Mouse (Mus musculus): Measurements from ENCODE around the gene Zfp62. TPM values are rescaled to one million over a fixed set of nuclear protein-coding genes. Genes with fewer than 3 reads are reported as not detected.

The Zfp62 gene
- total RNA-seq, 2 experiments from 2014 or later: 51.8 to 58.5 TPM

DNA sequence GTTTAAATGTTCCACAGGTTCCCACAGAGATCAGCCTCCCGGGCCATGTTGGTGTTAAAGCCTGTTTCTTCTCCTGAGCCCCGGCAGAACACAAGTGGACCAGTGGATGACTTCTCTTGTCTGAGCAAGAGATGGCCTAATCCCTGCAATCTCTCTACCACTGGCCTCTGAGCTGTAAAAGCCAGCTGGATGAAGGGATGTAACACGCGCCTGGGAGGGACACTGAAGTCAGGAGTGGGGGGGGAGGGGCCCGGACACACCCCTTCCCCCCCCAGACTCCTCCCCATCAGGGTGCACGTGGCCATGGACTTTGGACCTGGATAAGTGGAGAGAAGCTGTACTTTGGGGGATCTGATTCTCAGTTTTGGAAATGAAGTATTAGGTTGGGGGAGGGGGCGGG lies 42.1 kb downstream of the Zfp62 start:
- no peak for DNase-seq (ENCODE audit: low spot score in 2 of 2)
- intact Hi-C loops (cut with DNase I): no loop called here

DNA sequence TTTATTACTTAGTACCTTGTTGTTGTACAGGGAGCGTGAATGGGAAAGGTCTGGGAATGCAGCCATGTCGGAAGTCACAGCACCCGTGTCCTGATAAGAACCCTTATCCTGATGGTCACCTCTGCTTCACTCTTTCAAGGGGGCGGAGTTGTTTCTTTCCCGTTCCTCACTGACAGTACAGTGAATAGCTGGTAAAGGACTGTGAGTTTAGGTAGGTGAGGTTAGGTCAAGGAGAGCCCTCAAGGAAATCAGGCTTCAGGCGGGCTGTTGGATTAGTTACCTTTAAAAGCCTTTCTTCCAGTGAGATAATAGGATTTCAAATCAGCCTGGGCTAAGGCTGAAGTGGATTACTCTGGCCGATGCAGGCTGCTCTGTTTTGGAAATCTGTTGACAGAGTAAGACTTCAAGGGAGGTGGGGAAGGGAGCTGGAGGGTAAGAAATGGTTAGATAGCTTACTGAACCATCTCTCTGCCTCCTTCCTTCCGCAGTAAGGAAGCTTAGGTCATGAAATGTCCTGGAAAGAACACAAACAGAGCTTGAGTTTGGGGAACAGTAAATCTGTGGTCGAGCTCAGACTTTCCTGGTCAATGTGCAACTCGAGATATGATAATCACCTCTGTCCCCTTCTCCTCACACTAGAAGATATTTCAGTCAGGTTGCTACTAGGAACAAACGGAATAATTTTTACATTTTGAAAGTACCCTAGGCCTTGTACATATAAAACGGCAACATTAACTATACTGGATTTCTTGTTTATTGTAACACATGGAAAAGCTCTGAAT lies 42.7 kb downstream of the Zfp62 start:
- intact Hi-C loops (cut with DNase I): no loop called here
- no peak for DNase-seq (ENCODE audit: low spot score in 2 of 2)

DNA sequence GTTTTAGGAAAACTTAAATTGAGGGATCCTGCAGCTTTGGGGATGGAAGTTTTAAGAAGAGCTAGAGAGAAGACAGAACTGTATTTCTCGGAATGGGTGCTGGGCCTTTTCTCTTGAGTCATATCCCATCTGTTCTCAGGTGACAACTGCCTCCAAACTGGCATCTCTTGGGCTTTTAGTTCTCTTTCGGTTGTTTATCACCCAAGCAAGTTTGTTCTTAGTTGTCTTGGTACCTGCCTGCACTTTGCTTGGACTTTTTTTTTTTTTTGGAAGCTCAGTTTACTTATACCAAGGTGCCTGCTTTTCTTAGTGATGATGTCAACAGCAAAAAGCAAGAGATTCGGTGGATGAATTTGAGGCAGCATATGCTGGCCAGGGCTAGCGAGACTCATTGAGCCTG lies 43.4 kb downstream of the Zfp62 start:
- intact Hi-C loops (cut with DNase I): no loop called here
- DNase-seq (ENCODE audit: low spot score in 2 of 2): no peak

- intact Hi-C loops (cut with DNase I): no loop called here
- DNase-seq (ENCODE audit: low spot score in 2 of 2): no peak
These were observed 44.2 kb downstream of the Zfp62 start for GRCm38 (mm10) chr11:49247255-49247654.

DNA sequence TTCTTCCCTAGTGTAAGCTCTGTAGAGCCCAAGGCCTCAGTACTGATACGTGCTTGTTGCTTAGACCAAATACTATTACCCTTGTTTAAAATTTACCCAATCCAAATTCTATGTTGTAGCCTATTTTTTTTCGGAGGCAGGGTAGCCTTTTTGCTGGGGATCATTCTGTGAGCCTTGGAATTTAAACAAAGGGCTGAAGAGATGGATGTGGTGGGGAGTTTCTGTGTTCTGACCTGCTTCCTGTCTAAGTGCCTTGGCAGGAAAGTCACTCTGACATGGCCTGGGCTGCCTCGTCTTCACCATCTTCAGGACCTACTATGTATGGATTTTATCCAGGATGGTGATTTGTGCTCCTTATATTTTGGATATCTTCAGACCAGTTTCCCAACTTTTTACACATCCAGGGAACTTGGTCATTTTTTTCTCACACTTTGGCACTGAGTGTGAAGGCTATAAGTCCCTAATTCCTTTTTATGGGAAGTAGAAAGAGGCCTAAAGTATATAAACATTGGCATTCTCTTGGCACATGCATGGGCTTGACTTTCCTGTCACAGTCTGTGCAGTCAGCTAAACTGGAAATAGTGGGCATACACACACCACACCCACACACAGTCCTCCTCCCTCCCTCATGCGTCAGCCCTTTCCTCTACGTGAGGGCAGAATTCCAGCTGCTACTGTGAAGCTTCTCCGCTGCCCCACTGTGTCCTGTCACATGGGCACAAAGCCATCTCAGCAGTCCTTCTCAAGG lies 45.3 kb downstream of the Zfp62 start:
- intact Hi-C loops (cut with DNase I): no loop called here
- DNase-seq (ENCODE audit: low spot score in 2 of 2): peak in 1 of 2 experiments; percentile 76

GRCm38 (mm10) chr11:49248974-49249700 lies 46.0 kb downstream of the Zfp62 start:
- DNase-seq (ENCODE audit: low spot score in 2 of 2): no peak
- intact Hi-C loops (cut with DNase I): no loop called here

DNA sequence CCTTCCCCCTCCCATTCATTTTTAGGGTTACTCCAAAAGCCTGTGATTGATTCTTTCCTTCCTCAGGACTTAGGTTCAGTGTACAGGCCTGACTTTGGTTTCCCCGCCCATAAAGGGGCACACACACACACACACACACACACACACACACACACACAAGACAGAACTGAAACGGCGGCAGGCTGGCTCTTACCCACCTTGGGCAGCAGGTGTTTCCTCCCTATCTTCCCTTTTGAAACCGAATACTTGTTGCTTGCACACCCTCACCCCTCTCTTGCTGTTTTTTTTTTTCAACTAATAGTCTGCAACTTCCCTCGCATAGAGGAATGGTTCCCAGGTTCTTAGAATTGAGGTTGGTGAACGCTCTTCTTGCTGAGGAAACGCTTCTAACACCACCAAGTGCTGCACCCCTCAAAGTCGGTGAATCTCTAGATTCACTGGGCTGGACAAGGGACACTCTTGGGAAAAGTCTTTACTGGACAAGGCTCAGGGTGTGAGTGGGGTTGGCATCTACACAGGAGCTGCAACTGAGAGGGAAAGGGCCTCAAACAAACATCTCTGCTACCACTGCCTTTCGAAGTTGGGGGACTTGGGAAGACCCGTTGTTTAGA lies 46.8 kb downstream of the Zfp62 start:
- intact Hi-C loops (cut with DNase I): loop anchor here (5.0 to 10.0 kb wide), 2 partner anchors 393 to 445 kb away; partner anchors contain the start of gene Rack1
- DNase-seq (ENCODE audit: low spot score in 2 of 2): no peak

GRCm38 (mm10) chr11:49250422-49251379 lies 47.6 kb downstream of the Zfp62 start:
- intact Hi-C loops (cut with DNase I): loop anchor here (5.0 to 10.0 kb wide), 2 partner anchors 393 to 446 kb away; partner anchors contain the start of gene Rack1
- peak; percentile 64 to 72 for DNase-seq (ENCODE audit: low spot score in 2 of 2)

DNA sequence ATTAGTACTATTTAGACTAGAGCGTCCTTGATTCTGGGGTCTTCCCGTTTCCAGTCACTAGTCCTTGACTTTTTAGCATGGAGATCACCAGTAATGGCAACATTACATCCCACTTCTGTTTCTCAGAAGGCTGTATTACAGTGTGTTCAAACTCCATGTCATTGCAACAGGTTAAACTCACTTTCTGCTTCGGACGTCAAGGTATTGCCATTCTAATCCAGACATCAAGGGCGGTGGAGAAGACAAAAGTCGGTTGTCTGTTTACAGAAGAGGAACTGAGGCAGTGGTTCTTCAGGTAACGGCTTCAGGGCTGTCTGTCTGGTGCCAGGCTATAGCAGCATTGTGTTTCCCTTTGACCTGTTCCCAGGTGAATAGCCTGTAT lies 48.3 kb downstream of the Zfp62 start:
- intact Hi-C loops (cut with DNase I): loop anchor here (5.0 to 10.0 kb wide), 2 partner anchors 394 to 447 kb away; partner anchors contain the start of gene Rack1
- DNase-seq (ENCODE audit: low spot score in 2 of 2): no peak

DNA sequence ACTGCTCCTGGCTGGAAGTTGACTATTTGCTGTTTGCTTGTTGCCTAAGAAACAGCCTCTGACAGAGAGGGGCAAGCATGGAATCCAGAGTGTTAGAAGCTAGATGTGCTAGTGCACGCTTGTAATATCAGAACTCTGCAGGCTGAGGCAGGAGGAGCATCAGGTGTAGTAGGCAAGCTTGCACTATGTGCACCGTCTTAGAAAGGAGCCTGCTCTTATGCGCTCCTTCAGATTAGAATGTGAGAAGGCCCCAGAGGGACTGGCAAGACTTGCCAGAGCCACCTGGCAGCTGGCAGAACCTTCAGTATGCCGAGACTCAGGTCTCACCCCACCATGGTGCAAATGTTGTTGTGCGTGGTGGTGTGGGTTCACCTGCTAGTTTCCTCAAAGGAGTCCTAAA lies 49.0 kb downstream of the Zfp62 start:
- intact Hi-C loops (cut with DNase I): loop anchor here (5.0 to 10.0 kb wide), 2 partner anchors 395 to 447 kb away; partner anchors contain the start of gene Rack1
- DNase-seq (ENCODE audit: low spot score in 2 of 2): no peak

- intact Hi-C loops (cut with DNase I): loop anchor here (5.0 to 10.0 kb wide), 2 partner anchors 396 to 448 kb away; partner anchors contain the start of gene Rack1
- DNase-seq (ENCODE audit: low spot score in 2 of 2): no peak
These were observed 49.9 kb downstream of the Zfp62 start for GRCm38 (mm10) chr11:49253035-49253434.

DNA sequence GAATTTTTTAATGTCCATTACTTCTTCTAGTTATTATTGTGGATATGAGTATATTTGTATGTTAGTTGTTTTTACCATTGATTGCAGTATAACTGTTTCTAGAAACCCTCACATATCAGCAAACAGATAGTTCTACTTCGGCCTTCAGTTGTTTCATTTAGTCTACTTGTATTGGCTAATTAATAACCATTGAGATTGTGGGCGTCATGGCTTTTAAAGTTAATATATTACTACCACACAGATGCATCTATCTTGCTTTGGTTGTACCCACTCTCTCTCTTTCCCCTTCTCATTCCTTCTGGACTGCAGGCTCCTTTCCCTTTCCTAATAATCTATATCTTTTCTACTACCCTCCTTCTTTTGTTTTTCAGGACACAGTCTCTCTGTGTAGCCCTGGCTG lies 56.2 kb downstream of the Zfp62 start:
- DNase-seq (ENCODE audit: low spot score in 2 of 2): no peak
- intact Hi-C loops (cut with DNase I): loop anchor here (10.0 kb wide), 1 partner anchor 454 kb away; the partner anchor contains the start of gene Rack1

DNA sequence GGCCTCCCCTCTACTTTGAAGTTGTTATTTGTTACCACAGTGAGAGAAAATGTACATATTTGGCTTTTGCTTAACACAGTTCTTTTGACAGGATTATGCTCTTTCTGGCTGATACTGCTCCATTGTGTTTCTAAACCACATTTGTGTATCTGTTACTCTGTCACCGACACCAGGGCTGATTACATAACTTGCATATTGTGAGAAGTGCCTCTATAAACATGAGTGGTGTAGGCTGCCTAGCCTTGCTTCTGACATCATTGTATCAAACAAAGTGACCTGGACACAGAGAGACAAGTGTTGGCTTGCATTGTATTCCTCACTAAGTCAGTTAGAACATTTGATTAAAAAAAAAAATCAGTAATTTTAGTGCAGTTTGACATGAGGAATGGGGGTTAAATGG lies 56.7 kb downstream of the Zfp62 start:
- intact Hi-C loops (cut with DNase I): loop anchor here (10.0 kb wide), 1 partner anchor 455 kb away; the partner anchor contains the start of gene Rack1
- DNase-seq (ENCODE audit: low spot score in 2 of 2): no peak

GRCm38 (mm10) chr11:49260598-49261312 lies 57.7 kb downstream of the Zfp62 start:
- DNase-seq (ENCODE audit: low spot score in 2 of 2): no peak
- intact Hi-C loops (cut with DNase I): no loop called here

DNA sequence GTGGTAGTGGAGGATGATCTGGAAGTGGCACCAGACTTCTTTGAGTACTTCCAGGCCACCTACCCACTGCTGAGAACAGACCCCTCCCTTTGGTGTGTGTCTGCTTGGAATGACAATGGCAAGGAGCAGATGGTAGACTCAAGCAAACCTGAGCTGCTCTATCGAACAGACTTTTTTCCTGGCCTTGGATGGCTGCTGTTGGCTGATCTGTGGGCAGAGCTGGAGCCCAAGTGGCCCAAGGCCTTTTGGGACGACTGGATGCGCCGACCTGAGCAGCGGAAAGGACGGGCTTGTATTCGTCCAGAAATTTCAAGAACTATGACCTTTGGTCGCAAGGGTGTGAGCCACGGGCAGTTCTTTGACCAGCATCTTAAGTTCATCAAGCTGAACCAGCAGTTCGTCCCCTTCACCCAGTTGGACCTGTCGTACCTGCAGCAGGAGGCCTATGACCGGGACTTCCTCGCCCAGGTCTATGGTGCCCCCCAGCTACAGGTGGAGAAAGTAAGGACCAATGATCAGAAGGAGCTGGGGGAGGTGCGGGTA lies 58.3 kb downstream of the Zfp62 start:
- no peak for DNase-seq (ENCODE audit: low spot score in 2 of 2)
- intact Hi-C loops (cut with DNase I): no loop called here

- intact Hi-C loops (cut with DNase I): no loop called here
- DNase-seq (ENCODE audit: low spot score in 2 of 2): no peak
These were observed 59.2 kb downstream of the Zfp62 start for GRCm38 (mm10) chr11:49262286-49262685.

DNA sequence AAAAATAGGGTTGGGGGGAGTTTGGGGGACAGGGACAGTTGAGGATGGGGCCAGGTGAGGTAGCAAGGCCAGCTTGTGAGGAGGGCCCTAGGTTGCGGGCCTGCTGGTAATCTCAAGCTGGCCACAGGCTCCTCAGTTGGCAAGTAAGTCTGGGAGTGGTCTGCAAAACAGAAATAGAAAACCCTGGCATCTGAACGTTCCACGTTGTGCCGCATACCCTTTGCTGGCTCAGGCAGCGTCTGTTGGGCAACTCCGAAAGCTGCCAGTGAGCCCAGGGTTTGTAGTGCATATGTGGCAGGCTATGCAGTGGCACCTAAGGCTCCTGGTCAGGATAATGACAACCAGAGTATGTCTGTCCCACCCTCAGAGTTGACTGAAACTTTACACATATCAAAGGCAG lies 60.1 kb downstream of the Zfp62 start:
- intact Hi-C loops (cut with DNase I): no loop called here

DNA sequence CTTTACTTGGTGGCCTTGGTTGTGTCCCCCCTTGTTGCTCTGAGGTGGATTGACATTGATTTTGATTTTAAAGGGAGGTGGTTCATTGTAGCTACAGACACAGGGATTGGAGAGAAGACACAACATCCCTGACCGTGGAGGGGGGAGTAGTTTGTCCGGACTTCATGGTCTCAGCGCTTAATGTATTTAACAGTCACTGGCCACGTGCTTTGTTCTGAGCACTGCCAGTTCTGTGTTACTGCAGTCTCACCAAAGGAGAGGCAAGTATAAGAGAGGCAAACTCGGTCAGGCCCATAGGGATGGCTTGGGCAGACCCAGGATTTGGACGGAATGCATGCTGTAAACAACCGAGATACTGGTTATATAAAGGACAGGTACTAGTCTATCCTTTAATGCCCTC lies 61.0 kb downstream of the Zfp62 start:
- intact Hi-C loops (cut with DNase I): no loop called here
- DNase-seq (ENCODE audit: low spot score in 2 of 2): no peak

More for the DNA sequence above, 60.1 kb downstream of the Zfp62 start:
- no peak for DNase-seq (ENCODE audit: low spot score in 2 of 2)
